Mouse (Mus musculus): ENCODE data around the gene Adgrd1.

Adgrd1 gene

GRCm38 (mm10) chr5:129161372-129162051 lies 65.0 kb downstream of the Adgrd1 start:
- no peak for DNase-seq

- DNase-seq, result no peak
Measured at GRCm38 (mm10) chr5:129163416-129163815, 66.9 kb downstream of the Adgrd1 start.

- DNase-seq, result no peak
Measured at GRCm38 (mm10) chr5:129164091-129164490, 67.5 kb downstream of the Adgrd1 start.

- DNase-seq, result no peak
Measured at GRCm38 (mm10) chr5:129164911-129165584, 68.5 kb downstream of the Adgrd1 start.

- DNase-seq, result no peak
Measured at GRCm38 (mm10) chr5:129165595-129165994, 69.0 kb downstream of the Adgrd1 start.

- no peak for DNase-seq
Measured at GRCm38 (mm10) chr5:129169090-129169489, 72.5 kb downstream of the Adgrd1 start.

GRCm38 (mm10) chr5:129169567-129169966 lies 73.0 kb downstream of the Adgrd1 start:
- DNase-seq, result no peak

GRCm38 (mm10) chr5:129172533-129172932 lies 76.0 kb downstream of the Adgrd1 start:
- DNase-seq, result no peak

GRCm38 (mm10) chr5:129175925-129176324 lies 79.4 kb downstream of the Adgrd1 start:
- DNase-seq, result no peak

- peak; percentile 89 to 94 for DNase-seq
Measured at GRCm38 (mm10) chr5:129177697-129178511, 81.4 kb downstream of the Adgrd1 start.

- DNase-seq, result peak; percentile 13 to 15
Measured at GRCm38 (mm10) chr5:129179356-129179755, 82.8 kb downstream of the Adgrd1 start.

- DNase-seq, result no peak
Measured at GRCm38 (mm10) chr5:129179995-129180714, 83.6 kb downstream of the Adgrd1 start.

- DNase-seq, result no peak
Measured at GRCm38 (mm10) chr5:129180715-129181228, 84.2 kb downstream of the Adgrd1 start.

- no peak for DNase-seq
Measured at GRCm38 (mm10) chr5:129181450-129181849, 84.9 kb downstream of the Adgrd1 start.

- DNase-seq, result no peak
Measured at GRCm38 (mm10) chr5:129182554-129182953, 86.0 kb downstream of the Adgrd1 start.

GRCm38 (mm10) chr5:129186260-129186659 lies 89.7 kb downstream of the Adgrd1 start:
- DNase-seq, result peak; percentile 34 to 69

- no peak for DNase-seq
Measured at GRCm38 (mm10) chr5:129186926-129187325, 90.4 kb downstream of the Adgrd1 start.

- DNase-seq, result peak in 1 of 2 experiments; percentile 18
Measured at GRCm38 (mm10) chr5:129189071-129189470, 92.5 kb downstream of the Adgrd1 start.

GRCm38 (mm10) chr5:129190077-129190476 lies 93.5 kb downstream of the Adgrd1 start:
- no peak for DNase-seq

GRCm38 (mm10) chr5:129196501-129196900 lies 100.0 kb downstream of the Adgrd1 start:
- DNase-seq, result no peak

- DNase-seq, result no peak
Measured at GRCm38 (mm10) chr5:129196971-129197519, 100.5 kb downstream of the Adgrd1 start.

- DNase-seq, result no peak
Measured at GRCm38 (mm10) chr5:129200132-129200531, 103.6 kb downstream of the Adgrd1 start.

Data from cerebellum, postnatal 25 days (tissue).